Mouse (Mus musculus) urinary bladder, postnatal 10 days (tissue): ENCODE data around the gene Nprl3.
"Not testable (repeated sequence)": the region's sequence is repeated elsewhere in the genome, so short reads cannot be mapped to it uniquely, and the experiment has no call there.

Experiments
- DNase-seq: peaks from one replicate; pipeline ENCODE4 v3.0.0; 2022; ENCODE audit warnings: low spot score

Gene Nprl3

DNA sequence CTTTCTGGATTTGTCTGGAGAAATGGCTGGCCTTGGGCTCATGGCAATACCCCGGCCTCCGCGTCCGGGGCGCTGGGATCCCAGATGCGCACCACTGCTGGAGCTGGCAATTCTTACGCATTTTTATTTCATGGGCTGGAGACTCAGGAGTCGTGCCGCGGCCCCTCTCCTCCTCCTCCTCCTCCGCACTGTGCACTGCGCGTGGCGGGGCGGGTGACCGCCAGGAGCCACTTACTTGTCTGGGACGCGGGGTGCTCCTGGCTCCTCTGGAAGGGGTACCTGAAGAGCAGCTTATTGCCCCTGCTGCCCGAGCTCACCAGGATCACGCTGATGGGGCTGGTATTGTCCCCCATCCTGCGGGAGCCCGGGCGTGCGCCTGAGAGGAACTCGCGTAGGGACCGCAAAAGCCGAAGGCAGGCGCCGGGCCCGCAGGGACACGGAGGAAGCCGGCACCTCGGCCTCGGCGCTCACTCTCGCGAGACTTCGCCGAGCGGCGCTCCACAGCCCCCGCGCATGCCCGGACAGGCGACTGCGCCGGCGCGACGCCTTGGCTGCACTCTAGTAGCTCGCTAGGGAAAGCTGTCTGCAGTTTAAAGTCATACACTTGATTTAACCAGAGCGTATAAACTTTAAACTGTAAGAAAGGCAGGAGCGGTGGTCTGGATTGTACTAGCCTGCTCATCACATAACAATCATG is at the start of gene Nprl3:
TSS of gene Nprl3 (minus strand) at position 520 of the 697 bp plus-strand sequence.
- peak; percentile 88 for DNase-seq

GRCm38 (mm10) chr11:32316009-32316408 is 48.5 kb upstream of the Nprl3 start:
- DNase-seq, result no peak

GRCm38 (mm10) chr11:32309928-32310327 is 42.4 kb upstream of the Nprl3 start:
- DNase-seq, result no peak

DNA sequence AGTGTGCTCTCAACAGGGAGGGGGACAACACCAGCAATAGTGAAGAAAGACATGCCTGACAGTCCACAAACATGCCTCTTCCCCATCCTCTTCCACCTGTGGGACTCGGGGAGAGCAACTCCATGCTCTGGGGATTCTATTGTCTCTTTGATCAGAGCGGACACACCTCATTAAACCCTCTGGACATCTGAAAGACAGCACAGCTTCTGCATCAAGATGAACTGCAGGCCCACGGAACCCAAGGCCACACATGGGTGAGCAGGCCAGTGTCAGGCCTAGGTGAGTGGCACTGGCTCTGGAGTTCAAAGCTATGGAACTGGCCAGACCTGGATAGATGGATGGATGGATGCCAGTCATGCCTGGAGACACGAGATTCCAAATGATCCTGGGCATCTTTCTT is 41.9 kb upstream of the Nprl3 start:
- DNase-seq, result no peak

GRCm38 (mm10) chr11:32307006-32307405 is 39.5 kb upstream of the Nprl3 start:
- DNase-seq, result no peak

- DNase-seq, result no peak
Observed at GRCm38 (mm10) chr11:32303455-32303854, 35.9 kb upstream of the Nprl3 start.

GRCm38 (mm10) chr11:32302824-32303419 is 35.4 kb upstream of the Nprl3 start:
- no peak for DNase-seq

DNA sequence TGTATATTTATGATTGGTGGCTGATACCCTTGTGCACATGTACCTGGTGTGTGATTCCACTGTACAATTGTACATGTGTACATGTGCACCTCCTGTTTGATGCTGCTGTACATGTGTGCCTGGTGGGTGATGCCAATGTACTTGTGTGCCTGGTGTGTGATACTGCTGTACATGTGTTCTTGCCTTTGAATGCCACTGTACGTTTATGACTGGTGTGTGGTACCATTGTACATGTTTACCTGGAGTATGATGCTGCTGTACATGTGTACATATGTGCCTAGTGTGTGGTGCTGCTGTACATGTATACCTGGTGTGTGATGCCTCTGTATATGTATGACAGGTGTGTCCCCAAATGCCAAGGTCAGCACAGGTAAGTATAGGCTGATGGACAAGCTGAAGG is 34.0 kb upstream of the Nprl3 start:
- no peak for DNase-seq

DNA sequence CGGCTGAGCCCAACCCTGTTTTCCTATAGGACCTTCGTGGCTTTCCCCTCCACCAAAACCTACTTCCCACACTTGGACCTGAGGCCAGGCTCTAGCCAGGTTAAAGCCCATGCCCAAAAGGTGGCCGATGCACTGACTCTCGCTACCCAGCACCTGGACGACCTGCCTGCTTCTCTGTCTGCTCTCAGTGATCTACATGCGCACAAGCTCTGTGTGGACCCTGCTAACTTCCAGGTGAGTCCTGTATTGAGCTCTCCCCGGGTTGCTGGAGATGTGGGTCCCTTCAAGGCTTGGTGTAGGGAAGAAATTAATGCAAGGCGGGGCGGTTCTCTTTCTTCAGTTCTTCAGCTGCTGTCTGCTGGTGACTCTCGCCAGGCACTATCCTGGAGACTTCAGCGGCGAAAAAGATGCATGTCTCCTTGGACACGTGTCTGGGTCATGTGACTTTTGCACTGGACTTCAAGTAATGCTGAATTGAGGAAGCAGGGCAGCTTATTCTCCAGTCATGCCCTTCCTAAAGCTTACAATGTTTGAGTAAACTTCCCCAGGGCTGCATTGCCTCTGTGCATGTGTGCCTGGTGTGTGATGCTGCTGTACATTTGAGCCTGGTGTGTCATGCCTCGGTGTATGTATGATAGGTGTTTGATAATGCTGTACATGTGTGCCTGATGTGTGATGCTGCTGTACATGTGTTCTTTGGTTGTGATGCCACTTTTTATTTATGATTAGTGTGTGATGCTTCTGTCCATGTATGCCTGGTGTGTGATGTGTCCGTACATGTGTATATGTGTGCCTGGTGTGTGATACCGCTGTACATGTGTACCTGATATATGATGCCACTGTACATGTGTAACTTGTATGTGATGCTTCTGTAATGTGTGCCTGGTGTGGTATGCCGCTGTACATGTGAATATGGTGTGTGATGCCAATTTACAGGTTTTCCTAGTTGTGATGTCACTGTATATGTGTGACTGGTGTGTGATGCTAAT is 33.1 kb upstream of the Nprl3 start:
- no peak for DNase-seq

GRCm38 (mm10) chr11:32299865-32300264 is 32.4 kb upstream of the Nprl3 start, which contains the start of gene Hbq1a:
Gene Hbq1a, plus strand, starts transcription at chr11:32300069.
- DNase-seq, result not testable (repeated sequence)

GRCm38 (mm10) chr11:32298532-32298918 is 31.0 kb upstream of the Nprl3 start:
- no peak for DNase-seq

- no peak for DNase-seq
Observed at GRCm38 (mm10) chr11:32297866-32298531, 30.5 kb upstream of the Nprl3 start.

DNA sequence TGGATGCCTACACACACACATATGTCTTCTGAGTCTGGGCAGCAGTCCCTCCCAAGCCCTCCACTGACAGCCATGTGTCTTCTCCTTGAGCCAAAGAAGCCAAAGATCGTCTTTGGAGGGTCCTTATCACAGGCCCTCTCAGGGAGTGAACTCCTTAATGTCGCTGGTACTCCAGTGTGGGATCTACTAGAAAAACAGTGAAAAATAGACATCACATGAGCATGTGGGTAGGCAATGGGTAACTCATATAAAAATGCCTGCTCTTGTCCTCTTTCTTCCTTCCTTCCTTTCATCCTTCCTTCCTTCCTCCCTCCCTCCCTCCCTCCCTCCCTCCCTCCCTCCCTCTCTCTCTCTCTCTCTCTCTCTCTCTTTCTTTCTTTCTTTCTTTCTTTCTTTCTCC is 29.9 kb upstream of the Nprl3 start:
- not testable (repeated sequence) for DNase-seq

GRCm38 (mm10) chr11:32296203-32296602 is 28.7 kb upstream of the Nprl3 start, which contains the start of gene Hba-a2:
Gene Hba-a2, plus strand, starts transcription at chr11:32296489.
- DNase-seq, result not testable (repeated sequence)

DNA sequence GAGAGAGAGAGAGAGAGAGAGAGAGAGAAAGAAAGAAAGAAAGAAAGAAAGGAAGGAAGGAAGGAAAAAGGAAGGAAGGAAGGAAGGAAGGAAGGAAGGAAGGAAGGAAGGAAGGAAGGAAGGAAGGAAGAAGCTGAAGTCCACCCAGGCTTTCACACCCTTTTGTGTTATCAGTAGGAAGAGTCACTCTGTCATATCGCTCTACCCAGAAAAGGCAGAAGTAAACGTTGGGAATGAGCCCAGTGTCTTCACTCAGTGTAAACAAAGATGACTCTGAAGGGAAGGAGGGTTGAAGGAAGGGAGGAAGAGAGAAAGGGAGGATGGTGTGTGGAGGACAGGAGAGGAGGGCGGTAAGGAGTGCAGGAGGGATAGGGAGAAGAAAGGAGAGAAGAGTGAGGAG is 26.0 kb upstream of the Nprl3 start:
- not testable (repeated sequence) for DNase-seq

DNA sequence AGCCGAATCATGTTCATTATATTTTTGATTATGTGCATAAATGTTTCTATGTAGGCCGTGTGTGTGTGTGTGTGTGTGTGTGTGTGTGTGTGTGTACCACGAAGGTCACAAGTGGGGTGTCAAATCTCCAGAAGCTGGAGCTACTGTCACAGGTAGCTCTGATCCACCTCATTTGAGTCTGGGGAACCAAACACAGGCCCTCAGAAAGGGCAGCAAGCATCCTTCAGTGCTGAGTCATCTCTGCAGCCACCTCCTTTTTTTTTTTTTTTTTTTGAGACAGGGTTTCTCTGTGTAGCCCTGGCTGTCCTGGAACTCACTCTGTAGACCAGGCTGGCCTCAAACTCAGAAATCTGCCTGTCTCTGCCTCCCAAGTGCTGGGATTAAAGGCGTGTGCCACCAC is 25.3 kb upstream of the Nprl3 start:
- not testable (repeated sequence) for DNase-seq

GRCm38 (mm10) chr11:32287493-32287825 is 20.0 kb upstream of the Nprl3 start:
- no peak for DNase-seq

DNA sequence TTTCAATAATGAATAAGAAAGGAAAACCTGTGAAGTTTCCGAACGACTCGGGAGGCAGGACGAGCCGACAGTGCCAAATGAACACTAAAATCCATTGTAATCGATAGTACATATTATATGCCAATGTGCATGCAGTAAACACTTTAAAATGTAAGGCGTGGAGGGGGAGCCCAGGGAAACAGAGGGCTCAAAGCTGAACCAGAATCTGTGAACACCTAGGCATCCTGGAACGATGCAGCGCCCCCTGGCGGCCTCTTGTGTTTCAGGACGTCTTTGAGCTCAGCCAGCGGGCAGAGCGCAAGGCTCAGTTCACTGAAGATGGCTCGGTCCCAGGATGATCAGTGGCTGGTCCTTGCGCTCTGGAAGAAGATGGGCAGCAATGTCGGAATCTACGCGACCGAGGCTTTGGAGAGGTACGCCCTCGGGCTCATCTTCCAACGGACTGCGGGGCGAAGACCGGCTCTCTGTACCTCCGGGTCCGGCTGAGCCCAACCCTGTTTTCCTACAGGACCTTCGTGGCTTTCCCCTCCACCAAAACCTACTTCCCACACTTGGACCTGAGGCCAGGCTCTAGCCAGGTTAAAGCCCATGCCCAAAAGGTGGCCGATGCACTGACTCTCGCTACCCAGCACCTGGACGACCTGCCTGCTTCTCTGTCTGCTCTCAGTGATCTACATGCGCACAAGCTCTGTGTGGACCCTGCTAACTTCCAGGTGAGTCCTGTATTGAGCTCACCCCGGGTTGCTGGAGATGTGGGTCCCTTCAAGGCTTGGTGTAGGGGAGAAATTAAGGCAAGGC is 19.4 kb upstream of the Nprl3 start, which contains the start of gene Hbq1b:
TSS of gene Hbq1b (plus strand) at position 271 of the 798 bp plus-strand sequence.
- DNase-seq, result peak; percentile 22

DNA sequence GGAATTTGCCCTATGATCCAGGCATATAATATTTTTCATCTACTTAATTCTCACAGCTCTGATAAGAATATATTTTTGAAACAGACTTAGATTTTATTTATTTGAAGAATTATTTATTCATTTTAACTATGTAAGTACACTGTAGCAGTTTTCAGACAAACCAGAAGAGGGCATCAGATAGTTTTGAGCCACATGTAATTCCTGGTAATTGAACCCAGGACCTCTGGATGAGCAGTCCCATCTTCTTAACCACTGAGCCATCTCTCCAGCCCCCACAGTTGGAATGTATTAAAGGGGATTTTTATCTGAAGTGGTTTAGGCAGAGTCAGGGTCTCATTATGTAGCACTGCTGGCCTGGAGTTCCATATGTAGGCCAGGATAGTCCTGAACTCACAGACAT is 18.4 kb upstream of the Nprl3 start:
- not testable (repeated sequence) for DNase-seq

GRCm38 (mm10) chr11:32285031-32285775 is 17.7 kb upstream of the Nprl3 start:
- DNase-seq, result no peak
